In genomic region chr11:4823655-4824312, GRCm38 (mm10) we compare ENCODE assay signal across 22 mouse cellular contexts. TPM values are rescaled to one million over a fixed set of nuclear protein-coding genes. Genes with fewer than 3 reads are reported as not detected.
A peak's percentile ranks its signal among the peaks of the same experiment; 100 is the strongest.
DNase-seq lines count a peak whose midpoint lies in the region; ATAC-seq and TF ChIP-seq lines count a peak whose summit lies in the region.
"Had no signal": no experiment of that assay in that cellular context is flagged by ENCODE, and none has a peak within 500 bp of the region (broad histone marks: within the 10 kb centered on the region; RNA-seq: fewer than 3 reads in every experiment).

No protein-coding gene starts in this region.

- TF ChIP-seq CTCF in thymus, adult 2 months (IDR thresholded peaks at IDR 0.05; ENCODE audit: borderline replicate concordance, control insufficient read depth, extremely low read depth, insufficient read depth, low read length, poor library complexity): no peak

- no peak overlapping the region for H3K27ac ChIP-seq in thymus, adult 2 months (ENCODE audit: control insufficient read depth, insufficient read depth, low read length)
- H3K27ac ChIP-seq in intestine, embryonic 14.5 days (ENCODE audit: low read depth): no peak overlapping the region
- H3K27ac ChIP-seq in forebrain, embryonic 10.5 days: no peak overlapping the region
- H3K27ac ChIP-seq: forebrain, embryonic 13.5 days; hindbrain, embryonic 12.5 days; limb, embryonic 15.5 days; liver, embryonic 15.5 days had no signal

- no peak overlapping the region for H3K9ac ChIP-seq in intestine, embryonic 14.5 days (ENCODE audit: low read length)
- H3K9ac ChIP-seq: forebrain, embryonic 13.5 days; heart, embryonic 12.5 days; hindbrain, embryonic 12.5 days; limb, embryonic 15.5 days; liver, embryonic 15.5 days had no signal

- H3K27me3 ChIP-seq in thymus, adult 2 months (ENCODE audit: control insufficient read depth, insufficient read depth, low read length): no peaks in the 10 kb centered on the region
- no peaks in the 10 kb centered on the region for H3K27me3 ChIP-seq in intestine, embryonic 14.5 days (replicated peaks; ENCODE audit: control insufficient read depth, insufficient read depth, low read length)
- no peaks in the 10 kb centered on the region for H3K27me3 ChIP-seq in forebrain, embryonic 10.5 days (ENCODE audit: poor library complexity, severe bottlenecking)
- H3K27me3 ChIP-seq: forebrain, embryonic 13.5 days; heart, embryonic 12.5 days; hindbrain, embryonic 12.5 days; limb, embryonic 15.5 days; liver, embryonic 15.5 days; Patski had no signal

- peaks cover 12% of the 10 kb centered on the region for H3K4me1 ChIP-seq in thymus, adult 2 months (replicated peaks; ENCODE audit: control insufficient read depth, insufficient read depth, low read length)
- H3K4me1 ChIP-seq in intestine, embryonic 14.5 days (replicated peaks; ENCODE audit: control insufficient read depth, insufficient read depth, low read length): no peaks in the 10 kb centered on the region
- peaks cover 7% of the 10 kb centered on the region for H3K4me1 ChIP-seq in forebrain, embryonic 10.5 days
- H3K4me1 ChIP-seq: forebrain, embryonic 13.5 days; limb, embryonic 15.5 days; liver, embryonic 15.5 days had no signal

- H3K9me3 ChIP-seq in intestine, embryonic 14.5 days (ENCODE audit: control insufficient read depth, low read length): no peaks in the 10 kb centered on the region
- no peaks in the 10 kb centered on the region for H3K9me3 ChIP-seq in forebrain, embryonic 10.5 days
- H3K9me3 ChIP-seq: forebrain, embryonic 13.5 days; heart, embryonic 12.5 days; hindbrain, embryonic 12.5 days; limb, embryonic 15.5 days; liver, embryonic 15.5 days had no signal

- 36% methylated on average over 6 of the region's 6 CpGs for WGBS in thymus, adult 2 months
- WGBS in intestine, embryonic 14.5 days: 74% methylated on average over 6 of the region's 6 CpGs
- WGBS in forebrain, embryonic 10.5 days: 93% methylated on average over 6 of the region's 6 CpGs

- no peaks in the 10 kb centered on the region for H3K36me3 ChIP-seq in thymus, adult 2 months (ENCODE audit: control insufficient read depth, insufficient read depth, low read length)
- H3K36me3 ChIP-seq in intestine, embryonic 14.5 days (ENCODE audit: control insufficient read depth, insufficient read depth, low read length): no peaks in the 10 kb centered on the region
- H3K36me3 ChIP-seq in forebrain, embryonic 10.5 days (replicated peaks): no peaks in the 10 kb centered on the region
- H3K36me3 ChIP-seq: hindbrain, embryonic 12.5 days; liver, embryonic 15.5 days had no signal

- no peak overlapping the region for H3K4me2 ChIP-seq in intestine, embryonic 14.5 days (ENCODE audit: low read length)
- H3K4me2 ChIP-seq: forebrain, embryonic 13.5 days; heart, embryonic 12.5 days; hindbrain, embryonic 12.5 days; limb, embryonic 15.5 days; liver, embryonic 15.5 days had no signal

- no peak for TF ChIP-seq POLR2A in thymus, adult 2 months (IDR thresholded peaks at IDR 0.05; ENCODE audit: control insufficient read depth, extremely low read depth, insufficient read depth, low read length, poor library complexity)

- ATAC-seq in intestine, embryonic 14.5 days (replicated peaks; ENCODE audit: low FRiP score, low TSS enrichment, low read depth): peak; percentile 86
- ATAC-seq: forebrain, embryonic 13.5 days; Patski had no signal

- DNase-seq in thymus, adult 2 months: peak; percentile 20
- no peak for DNase-seq in thymus, postnatal 4 days
- no peak for DNase-seq in intestine, embryonic 14.5 days (ENCODE audit: low spot score)
- DNase-seq in naive thymus-derived CD4-positive, alpha-beta T cell, adult 2 months (ENCODE audit: low read depth): peak; percentile 34
- DNase-seq in forebrain, embryonic 10.5 days (ENCODE audit: extremely low spot score, low spot score): no peak
- DNase-seq in frontal cortex, postnatal 10 days (ENCODE audit: low spot score in 2 of 2): no peak
- no peak for DNase-seq in neural tube, embryonic 10.5 days (ENCODE audit: extremely low spot score, low spot score)
- DNase-seq in layer of hippocampus, postnatal 25 days (ENCODE audit: extremely low spot score in 1 of 2, low spot score in 1 of 2): no peak
- DNase-seq: adrenal gland, postnatal 14 days; cerebellum, adult 11 months; cerebellum, postnatal 10 days; heart, postnatal 14 days; kidney, adult 2 months; kidney, postnatal 10 days; lung, postnatal 10 days; midbrain, embryonic 14.5 days had no signal

- H3K4me3 ChIP-seq in thymus, adult 2 months (ENCODE audit: control insufficient read depth, insufficient read depth, low read length): no peak overlapping the region
- no peak overlapping the region for H3K4me3 ChIP-seq in intestine, embryonic 14.5 days (ENCODE audit: low read depth, low read length)
- no peak overlapping the region for H3K4me3 ChIP-seq in forebrain, embryonic 10.5 days
- H3K4me3 ChIP-seq: forebrain, embryonic 13.5 days; heart, embryonic 12.5 days; hindbrain, embryonic 12.5 days; limb, embryonic 15.5 days; liver, embryonic 15.5 days had no signal

RNA-seq across cellular contexts. Expression of gene Nf2, which starts 25.6 kb away (rescaled TPM):
- 50.8 and 56.1 TPM in 2 replicates for polyA plus RNA-seq in thymus, adult 2 months (2012; rRNA removed)
- polyA plus RNA-seq in intestine, embryonic 14.5 days (2014; fragmentation: Nextera tagmentation; extraction: Ambion mirVana): 42.0 and 43.6 TPM in 2 replicates
- polyA plus RNA-seq in forebrain, embryonic 10.5 days (2016; fragmentation: Nextera tagmentation; extraction: Ambion mirVana): 57.4 and 62.4 TPM in 2 replicates
- total RNA-seq in layer of hippocampus, postnatal 25 days (2021): 100 to 1,000 TPM; 102 to 107 TPM

RNA-seq across cellular contexts. Expression of gene Nipsnap1, which starts 50.0 kb away (rescaled TPM):
- polyA plus RNA-seq in thymus, adult 2 months (2012; rRNA removed): 52.3 and 53.5 TPM in 2 replicates
- polyA plus RNA-seq in intestine, embryonic 14.5 days (2014; fragmentation: Nextera tagmentation; extraction: Ambion mirVana): 85.2 and 85.3 TPM in 2 replicates
- 84.6 and 86.8 TPM in 2 replicates for polyA plus RNA-seq in forebrain, embryonic 10.5 days (2016; fragmentation: Nextera tagmentation; extraction: Ambion mirVana)
- total RNA-seq in layer of hippocampus, postnatal 25 days (2021): 10 to 100 TPM; 80.6 to 95.5 TPM

Comparison
In these comparisons a context has a peak if more than half of its experiments do, and no peak if none do; other contexts are left out.
1. DNase-seq: peak in thymus, adult 2 months (single experiment) and naive thymus-derived CD4-positive, alpha-beta T cell, adult 2 months (single experiment); none in thymus, postnatal 4 days (single experiment), intestine, embryonic 14.5 days (single experiment), forebrain, embryonic 10.5 days (single experiment), frontal cortex, postnatal 10 days (0 of 2), neural tube, embryonic 10.5 days (single experiment) and layer of hippocampus, postnatal 25 days (0 of 2).